Mouse (Mus musculus): ENCODE results near the gene Plod2.

GRCm38 (mm10) chr9:92568798-92569197 is 26.8 kb downstream of the Plod2 start:
- TF ChIP-seq CTCF (IDR thresholded peaks at IDR 0.05; ENCODE audit: extremely low read depth, insufficient read length, insufficient replicate concordance, low read depth, low read length) (no peak), POLR2A (IDR thresholded peaks at IDR 0.05; ENCODE audit: low read depth, low read length) (no peak)

All from small intestine, adult 2 months (tissue).